Mouse (Mus musculus) adrenal gland, adult 8-10 months (tissue): ENCODE data around the gene Stk38l. TPM values are rescaled to one million over a fixed set of nuclear protein-coding genes. Genes with fewer than 3 reads are reported as not detected.
A peak's percentile ranks its signal among the peaks of the same experiment; 100 is the strongest.
"Not testable (repeated sequence)": the region's sequence is repeated elsewhere in the genome, so short reads cannot be mapped to it uniquely, and the experiment has no call there.

Experiments used
- DNase-seq: peaks from one replicate; pipeline ENCODE4 v3.0.0; 2022
- total RNA-seq, 4 experiments: library from RNA; stranded (reverse); gene quantifications; 2 replicates each; pipeline ENCODE4 v1.2.4; 2022

The Stk38l gene
- total RNA-seq, 4 experiments from 2014 or later = 24.0 to 26.8 (median 25.9) TPM

- DNase-seq = no peak
Observed at GRCm38 (mm10) chr6:146738889-146739288, 14.1 kb downstream of the Stk38l start.

GRCm38 (mm10) chr6:146740724-146741123, 15.9 kb downstream of the Stk38l start:
- no peak for DNase-seq

GRCm38 (mm10) chr6:146741986-146742635, 17.3 kb downstream of the Stk38l start:
- DNase-seq = no peak

- DNase-seq = not testable (repeated sequence)
Observed at GRCm38 (mm10) chr6:146744266-146744665, 19.5 kb downstream of the Stk38l start.

GRCm38 (mm10) chr6:146745180-146745579, 20.4 kb downstream of the Stk38l start:
- DNase-seq = no peak

GRCm38 (mm10) chr6:146746577-146746976, 21.8 kb downstream of the Stk38l start:
- DNase-seq = no peak

- DNase-seq = no peak
Observed at GRCm38 (mm10) chr6:146747057-146747456, 22.3 kb downstream of the Stk38l start.

GRCm38 (mm10) chr6:146748271-146748670, 23.5 kb downstream of the Stk38l start:
- no peak for DNase-seq

- DNase-seq = peak; percentile 15
Observed at GRCm38 (mm10) chr6:146751671-146752070, 26.9 kb downstream of the Stk38l start.

GRCm38 (mm10) chr6:146752178-146752577, 27.4 kb downstream of the Stk38l start:
- DNase-seq = no peak

GRCm38 (mm10) chr6:146752612-146753011, 27.8 kb downstream of the Stk38l start:
- DNase-seq = no peak

GRCm38 (mm10) chr6:146753560-146754160, 28.9 kb downstream of the Stk38l start:
- DNase-seq = no peak

GRCm38 (mm10) chr6:146755136-146755535, 30.3 kb downstream of the Stk38l start:
- DNase-seq = no peak

GRCm38 (mm10) chr6:146755679-146756078, 30.9 kb downstream of the Stk38l start:
- DNase-seq = no peak

- DNase-seq = no peak
Observed at GRCm38 (mm10) chr6:146759027-146759426, 34.2 kb downstream of the Stk38l start.

- DNase-seq = no peak
Observed at GRCm38 (mm10) chr6:146760022-146760421, 35.2 kb downstream of the Stk38l start.

GRCm38 (mm10) chr6:146760736-146761135, 35.9 kb downstream of the Stk38l start:
- no peak for DNase-seq

GRCm38 (mm10) chr6:146762264-146762898, 37.6 kb downstream of the Stk38l start:
- no peak for DNase-seq

GRCm38 (mm10) chr6:146764593-146764992, 39.8 kb downstream of the Stk38l start:
- no peak for DNase-seq

GRCm38 (mm10) chr6:146765270-146765669, 40.5 kb downstream of the Stk38l start:
- DNase-seq = no peak

- DNase-seq = no peak
Observed at GRCm38 (mm10) chr6:146768813-146769404, 44.1 kb downstream of the Stk38l start.

GRCm38 (mm10) chr6:146770005-146770745, 45.4 kb downstream of the Stk38l start:
- no peak for DNase-seq

GRCm38 (mm10) chr6:146770808-146771207, 46.0 kb downstream of the Stk38l start:
- no peak for DNase-seq
